Mouse (Mus musculus) cerebellum, postnatal 4 days (tissue): ENCODE results near the gene Tgfbr3.
A peak's percentile ranks its signal among the peaks of the same experiment; 100 is the strongest.

Experiments
- DNase-seq, 2 experiments: peaks; one replicate each; pipeline ENCODE4 v3.0.0; 2022; ENCODE audit warnings: low spot score in 2 of 2, mixed read lengths in 1 of 2

The Tgfbr3 gene

DNA sequence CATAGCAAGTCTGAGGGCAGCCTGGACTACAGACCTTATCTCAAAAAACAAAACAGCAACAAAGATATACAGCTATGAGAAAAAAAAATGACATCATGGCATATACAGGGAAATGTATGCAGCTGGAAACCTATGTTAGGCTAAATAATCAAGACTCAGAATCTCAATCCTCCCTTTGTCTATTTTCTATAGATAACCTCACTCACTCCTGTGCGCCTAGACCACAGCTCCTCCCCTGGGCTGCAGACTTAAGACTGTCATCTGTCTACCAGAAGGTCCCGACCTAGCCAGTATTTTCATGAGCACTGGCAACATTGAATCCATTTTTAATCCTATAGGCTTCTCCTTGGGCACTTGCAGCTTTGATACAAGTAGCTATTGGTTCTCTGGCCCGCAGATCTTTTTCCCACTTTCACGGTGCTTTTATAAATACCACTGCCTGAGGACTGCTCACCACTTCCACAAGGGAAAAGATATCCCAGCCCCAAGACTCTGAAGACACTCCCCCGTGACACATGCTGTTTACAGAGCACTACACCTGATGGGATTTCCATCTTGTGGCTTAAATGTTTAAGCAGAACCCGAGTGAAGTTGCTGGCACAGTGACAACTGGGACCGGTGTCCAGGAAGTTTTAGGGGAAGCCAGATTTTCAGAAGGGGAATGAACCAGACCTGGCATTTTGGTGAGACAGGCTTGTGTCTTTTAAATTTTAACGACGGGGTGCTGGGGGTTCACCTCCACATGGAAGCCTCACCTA lies 138.7 kb downstream of the Tgfbr3 start:
- no peak for DNase-seq

GRCm38 (mm10) chr5:107147951-107148766 lies 141.3 kb downstream of the Tgfbr3 start:
- peak in 1 of 2 experiments; percentile 57 for DNase-seq

DNA sequence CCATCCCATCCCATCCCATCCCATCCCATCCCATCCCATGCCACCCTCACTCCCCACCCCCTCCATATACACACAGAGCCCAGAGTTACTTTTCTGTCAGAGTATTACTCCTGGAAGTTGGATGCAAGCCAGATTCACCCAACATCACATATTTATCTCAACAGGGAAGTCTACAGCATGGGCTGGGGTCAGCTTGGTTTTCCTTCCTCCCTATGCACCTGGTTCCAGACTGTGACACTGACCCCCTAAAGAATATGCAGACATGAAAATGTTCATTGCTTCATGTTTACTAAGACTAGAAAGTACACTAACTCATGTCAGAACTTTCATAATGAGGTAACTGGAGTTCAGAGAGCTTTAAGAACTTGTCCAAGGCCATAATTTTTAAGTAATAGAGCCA lies 142.0 kb downstream of the Tgfbr3 start:
- DNase-seq: no peak

GRCm38 (mm10) chr5:107146111-107146616 lies 143.3 kb downstream of the Tgfbr3 start:
- no peak for DNase-seq

DNA sequence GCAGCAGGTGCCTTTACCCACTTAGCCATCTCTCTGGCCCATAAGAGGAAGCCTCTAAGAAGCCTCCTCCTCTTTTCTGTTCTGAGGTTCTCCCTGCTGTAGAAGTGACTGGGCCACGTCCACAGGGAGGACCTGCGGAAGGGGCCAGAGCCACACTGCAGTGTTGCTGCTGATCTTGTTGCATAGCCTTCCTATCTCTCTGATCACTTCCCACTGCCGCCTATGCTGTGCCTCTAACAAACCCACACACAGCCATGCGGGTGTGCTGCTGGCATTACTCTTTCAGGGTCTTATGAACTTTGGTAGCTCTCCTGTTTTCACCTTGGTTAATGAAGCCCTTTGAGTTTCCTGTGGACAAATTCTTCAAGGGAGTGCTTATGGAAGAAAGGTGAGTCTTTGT lies 144.3 kb downstream of the Tgfbr3 start:
- DNase-seq: no peak

GRCm38 (mm10) chr5:107144263-107144843 lies 145.1 kb downstream of the Tgfbr3 start:
- DNase-seq: no peak

- no peak for DNase-seq
These were observed 146.0 kb downstream of the Tgfbr3 start for GRCm38 (mm10) chr5:107143406-107143805.

GRCm38 (mm10) chr5:107142791-107143190 lies 146.6 kb downstream of the Tgfbr3 start:
- no peak for DNase-seq

DNA sequence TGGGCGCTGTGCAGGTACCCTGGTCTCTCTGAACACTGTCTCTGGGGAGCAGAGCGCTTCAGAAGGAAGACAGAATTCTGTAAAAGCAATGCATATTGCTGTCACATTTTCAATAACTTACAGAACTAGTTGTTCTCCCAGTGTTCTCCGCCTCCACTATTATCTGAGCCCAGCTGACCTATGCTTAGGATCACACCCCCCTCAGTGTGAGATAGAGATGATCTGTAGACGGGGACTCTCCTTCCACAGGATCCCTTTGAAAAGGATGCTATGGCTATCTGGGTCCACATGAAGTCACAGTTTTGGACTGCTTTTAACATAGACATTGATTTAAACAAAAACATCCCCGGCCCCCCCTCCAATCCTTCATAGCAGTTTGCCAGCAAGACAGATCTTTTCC lies 148.1 kb downstream of the Tgfbr3 start:
- DNase-seq: no peak

DNA sequence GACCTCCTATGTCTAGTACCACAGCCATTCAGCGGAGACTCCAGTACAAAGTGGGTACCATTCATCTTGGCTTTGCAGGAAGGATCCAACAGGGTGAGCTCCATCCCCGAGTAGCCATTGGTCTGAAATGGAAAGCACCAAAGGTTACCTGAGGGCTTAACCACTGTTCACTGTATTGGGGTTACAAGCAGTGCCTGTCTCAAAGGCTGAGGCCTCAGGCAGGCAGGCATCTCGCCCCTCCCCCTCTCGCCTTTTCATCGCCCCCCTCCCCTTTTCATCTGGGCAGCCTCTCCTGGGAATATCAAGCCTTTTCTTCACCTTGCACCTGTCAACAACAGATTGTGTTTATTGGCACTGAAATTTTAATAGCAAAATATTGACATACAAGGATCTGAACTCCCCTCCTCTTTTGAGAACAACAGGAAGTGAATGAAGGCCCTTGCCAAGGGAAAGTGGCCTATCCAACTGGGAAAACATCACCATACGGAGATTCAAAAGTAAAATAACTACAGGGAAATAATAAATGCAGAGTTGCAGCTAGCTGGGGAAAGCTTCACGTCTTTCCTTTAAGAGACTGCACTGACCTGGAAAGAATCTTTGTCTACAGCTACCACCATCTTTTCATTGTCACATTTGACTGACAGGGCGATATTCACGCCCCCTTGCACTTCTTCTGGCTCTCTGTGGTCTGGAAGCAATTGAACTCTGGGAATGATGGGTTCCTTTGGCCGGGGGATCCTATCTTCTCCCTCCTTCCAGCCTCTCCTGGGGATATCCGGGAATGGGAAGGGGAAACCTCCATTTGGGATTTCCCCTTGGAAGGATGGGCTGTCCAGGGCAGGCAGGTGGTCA lies 149.4 kb downstream of the Tgfbr3 start:
- DNase-seq: no peak

DNA sequence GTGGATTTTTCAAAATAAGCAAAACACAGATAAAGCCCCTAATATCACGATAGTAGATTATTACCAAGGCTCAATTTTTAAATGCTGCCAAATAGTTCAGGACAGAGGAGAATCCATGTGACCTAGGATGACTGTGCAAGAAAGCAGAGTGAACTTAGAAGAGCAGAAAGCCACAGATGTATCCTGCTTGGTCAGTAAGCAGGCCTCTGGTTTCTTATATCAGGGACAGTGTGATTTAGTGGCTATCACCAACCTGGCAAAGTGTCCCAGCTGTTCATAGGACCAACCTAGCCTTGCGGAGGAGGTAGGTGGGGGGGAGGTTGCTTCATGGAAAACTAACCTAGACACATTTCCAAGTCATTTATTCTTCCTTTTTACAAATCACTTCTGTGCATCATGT lies 156.1 kb downstream of the Tgfbr3 start:
- DNase-seq: no peak

DNA sequence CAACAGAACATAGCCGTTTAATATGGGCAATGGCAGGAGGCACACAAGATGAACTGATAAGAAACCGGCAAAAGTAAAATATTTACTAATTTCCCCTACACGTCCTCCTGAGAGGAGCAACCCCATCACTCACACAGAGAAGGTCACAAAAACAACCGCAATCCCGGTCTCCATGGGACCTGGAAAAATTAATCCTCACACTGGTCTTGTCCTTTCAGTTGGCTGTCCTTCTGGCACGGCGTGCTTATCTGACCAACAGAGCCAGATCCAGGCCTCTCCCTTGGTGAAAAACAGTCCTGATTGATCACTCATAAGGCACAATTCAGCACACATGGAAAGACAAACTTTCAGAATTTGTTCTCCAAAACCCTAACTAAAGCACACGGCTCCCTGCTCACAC lies 157.2 kb downstream of the Tgfbr3 start:
- no peak for DNase-seq

DNA sequence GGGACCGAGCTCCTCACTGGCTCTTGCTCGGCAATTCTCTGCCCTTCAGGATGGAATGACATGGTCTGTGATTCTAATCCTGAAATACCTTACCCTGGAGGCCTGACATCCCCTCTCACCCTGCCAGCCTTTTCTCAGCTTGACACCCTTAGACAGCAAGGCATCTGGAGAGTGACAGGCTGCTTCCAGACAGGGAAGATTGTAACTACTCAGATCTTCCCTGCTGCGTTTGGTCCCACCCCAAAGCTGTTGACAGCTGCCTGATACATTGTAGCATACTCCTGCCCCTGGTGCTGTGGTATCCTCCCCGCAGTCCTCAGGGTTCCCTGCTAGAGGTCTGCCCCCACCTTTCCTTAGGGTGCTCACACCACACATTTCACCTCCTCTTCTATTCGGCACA lies 160.1 kb downstream of the Tgfbr3 start:
- DNase-seq: no peak

DNA sequence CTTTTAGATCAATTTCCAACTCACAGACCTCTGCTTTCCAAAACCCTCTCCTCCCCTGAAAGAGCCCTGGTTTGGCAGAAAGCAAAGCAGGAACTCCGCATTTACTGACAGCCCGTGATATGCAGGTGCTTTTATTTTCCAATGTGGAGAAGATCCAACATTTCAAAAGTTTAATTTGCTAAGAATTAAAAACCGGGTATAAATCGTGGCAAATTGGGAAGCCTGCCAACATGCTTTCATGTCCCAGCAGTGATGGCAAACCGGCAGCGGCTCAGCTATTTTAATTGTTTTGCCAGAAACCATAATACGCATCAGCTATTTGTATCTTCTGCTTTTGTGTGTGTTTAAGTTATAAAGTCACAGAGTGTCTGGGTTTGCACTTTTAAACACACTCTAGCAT lies 162.9 kb downstream of the Tgfbr3 start:
- no peak for DNase-seq

- DNase-seq: no peak
These were observed 164.3 kb downstream of the Tgfbr3 start for GRCm38 (mm10) chr5:107125131-107125530.

- no peak for DNase-seq
These were observed 164.9 kb downstream of the Tgfbr3 start for GRCm38 (mm10) chr5:107124531-107124930.

DNA sequence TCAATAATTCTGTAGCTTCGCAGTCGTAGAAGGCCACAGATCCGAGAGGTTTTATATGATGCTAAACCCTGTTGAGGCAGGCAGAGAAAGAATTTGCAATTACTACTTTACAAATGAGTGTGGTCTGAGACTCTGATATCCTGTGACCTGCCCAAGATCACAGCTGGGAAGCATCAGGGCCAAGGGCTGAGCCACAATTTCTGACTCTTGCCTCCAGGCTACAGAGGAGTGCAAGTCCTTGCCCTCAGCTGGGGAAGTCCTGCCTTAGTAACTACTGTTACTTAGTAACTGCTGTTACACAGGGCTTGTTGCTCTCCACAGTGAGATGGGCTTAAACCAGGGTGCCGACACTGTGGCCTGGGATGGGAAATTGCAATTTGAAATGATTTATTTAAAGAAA lies 166.8 kb downstream of the Tgfbr3 start:
- DNase-seq: no peak

DNA sequence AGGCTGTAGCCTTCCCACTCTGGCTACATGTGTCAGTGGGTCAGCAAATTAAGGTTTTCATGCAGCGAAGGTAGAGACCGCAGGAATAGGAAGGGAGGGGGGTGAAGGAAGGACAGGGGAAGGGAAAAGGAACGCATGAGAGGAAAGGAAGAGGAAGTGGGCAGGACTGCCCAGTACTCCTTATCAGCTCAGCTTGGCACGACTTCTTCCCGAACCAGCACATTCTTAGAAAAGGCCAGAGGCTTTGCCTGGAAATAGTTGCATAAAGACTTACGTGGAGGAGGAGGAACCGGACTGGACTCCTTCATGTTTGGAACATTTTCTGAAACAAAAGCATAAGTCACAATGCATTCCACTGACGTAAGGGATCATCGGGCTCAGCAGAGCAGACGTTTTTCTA lies 168.3 kb downstream of the Tgfbr3 start:
- no peak for DNase-seq

- DNase-seq: no peak
These were observed 168.8 kb downstream of the Tgfbr3 start for GRCm38 (mm10) chr5:107120624-107121023.

- DNase-seq: no peak
These were observed 169.5 kb downstream of the Tgfbr3 start for GRCm38 (mm10) chr5:107119896-107120295.

- DNase-seq: no peak
These were observed 172.6 kb downstream of the Tgfbr3 start for GRCm38 (mm10) chr5:107116821-107117220.
